Mouse (Mus musculus) MEL (cell line): ENCODE data around the gene Efcc1. TPM values are rescaled to one million over a fixed set of nuclear protein-coding genes. Genes with fewer than 3 reads are reported as not detected.
A peak's percentile ranks its signal among the peaks of the same experiment; 100 is the strongest.

ENCODE experiments used
- DNase-seq: peaks from one replicate; pipeline ENCODE4 v3.0.0; 2011; ENCODE audit warnings: low read depth, low spot score
- H3K27ac ChIP-seq: 2 replicates; pipeline ENCODE4 v1.5.1; 2012; ENCODE audit warnings: low read depth, mild to moderate bottlenecking, control low read depth, low read length, moderate library complexity; ENCODE audit not compliant: control insufficient read depth
- H3K27me3 ChIP-seq, 2 experiments: fragments of 150-350 bp in 1 of 2; sonication (generic) in 1 of 2; 2 replicates each; pipeline ENCODE4 v1.6.1; 2012; ENCODE audit warnings: low read length in 2 of 2, mild to moderate bottlenecking in 2 of 2, improper control_type of control experiment in 1 of 2, moderate library complexity in 1 of 2; ENCODE audit not compliant: insufficient read depth in 2 of 2, control insufficient read depth in 1 of 2
- H3K36me3 ChIP-seq, 2 experiments: 2 replicates each; pipeline ENCODE4 v1.6.1; 2012 to 2014; ENCODE audit warnings: low read length in 2 of 2, improper control_type of control experiment in 1 of 2, inconsistent platforms in 1 of 2, mild to moderate bottlenecking in 1 of 2; ENCODE audit not compliant: insufficient read depth in 2 of 2, control insufficient read depth in 1 of 2
- H3K4me1 ChIP-seq, 2 experiments: fragments of 150-350 bp in 1 of 2; sonication (generic) in 1 of 2; 2 replicates each; pipeline ENCODE4 v1.6.1; 2012; ENCODE audit warnings: low read length in 2 of 2, improper control_type of control experiment in 1 of 2, mild to moderate bottlenecking in 1 of 2; ENCODE audit not compliant: insufficient read depth in 2 of 2, control insufficient read depth in 1 of 2
- H3K4me3 ChIP-seq, 2 experiments: fragments of 150-350 bp in 1 of 2; sonication (generic) in 1 of 2; 2 replicates each; pipeline ENCODE4 v1.5.1; 2012; ENCODE audit warnings: low read depth in 2 of 2, low read length in 2 of 2, mild to moderate bottlenecking in 2 of 2, moderate library complexity in 2 of 2, control low read depth in 1 of 2, improper control_type of control experiment in 1 of 2; ENCODE audit not compliant: control insufficient read depth in 1 of 2, insufficient read depth in 1 of 2
- H3K79me2 ChIP-seq: 2 replicates; pipeline ENCODE4 v1.6.1; 2012; ENCODE audit warnings: mild to moderate bottlenecking, low read length, moderate library complexity; ENCODE audit not compliant: control insufficient read depth, poor library complexity, insufficient read depth
- H3K9ac ChIP-seq: 2 replicates; pipeline ENCODE4 v1.6.1; 2012; ENCODE audit warnings: low read depth, mild to moderate bottlenecking, control low read depth, low read length, moderate library complexity; ENCODE audit not compliant: control insufficient read depth, poor library complexity, severe bottlenecking
- H3K9me3 ChIP-seq: fragments of 150-350 bp; sonication (generic); replicated peaks from 2 replicates; pipeline ENCODE4 v1.6.1; 2012; ENCODE audit warnings: mild to moderate bottlenecking, low read length, improper control_type of control experiment, moderate library complexity; ENCODE audit not compliant: insufficient read depth
- EP300 ChIP-seq, 2 experiments: IDR thresholded peaks; 2 replicates each; pipeline ENCODE4 v1.6.1; 2011; ENCODE audit warnings: improper control_type of control experiment in 2 of 2, low read length in 2 of 2, low read depth in 1 of 2, mild to moderate bottlenecking in 1 of 2
- ETS1 ChIP-seq: IDR thresholded peaks from 2 replicates; pipeline ENCODE4 v1.6.1; 2012; ENCODE audit warnings: low read depth, mild to moderate bottlenecking, inconsistent platforms, low read length, improper control_type of control experiment, moderate library complexity
- GATA1 ChIP-seq: IDR thresholded peaks from 2 replicates; pipeline ENCODE4 v1.6.1; 2011; ENCODE audit warnings: low read depth, low read length, improper control_type of control experiment
- MXI1 ChIP-seq: IDR thresholded peaks from 2 replicates; pipeline ENCODE4 v1.6.1; 2011; ENCODE audit warnings: mild to moderate bottlenecking, low read depth, low read length, improper control_type of control experiment
- NRF1 ChIP-seq: IDR thresholded peaks from 2 replicates; pipeline ENCODE4 v1.6.1; 2014; ENCODE audit warnings: low read depth, mild to moderate bottlenecking, inconsistent platforms, low read length, improper control_type of control experiment, moderate library complexity; ENCODE audit not compliant: poor library complexity, insufficient read depth, severe bottlenecking
- POLR2AphosphoS5 ChIP-seq: IDR thresholded peaks from 2 replicates; pipeline ENCODE4 v1.6.1; 2012; ENCODE audit warnings: low read depth, borderline replicate concordance, mild to moderate bottlenecking, inconsistent platforms, low read length, moderate library complexity, mixed read lengths
- SIN3A ChIP-seq: IDR thresholded peaks from 2 replicates; pipeline ENCODE4 v1.6.1; 2012; ENCODE audit warnings: low read length, improper control_type of control experiment, inconsistent platforms
- SMC3 ChIP-seq: IDR thresholded peaks from 2 replicates; pipeline ENCODE4 v1.6.1; 2011; ENCODE audit warnings: low read depth, low read length, improper control_type of control experiment
- TAL1 ChIP-seq: IDR thresholded peaks from 2 replicates; pipeline ENCODE4 v1.6.1; 2012; ENCODE audit warnings: mild to moderate bottlenecking, inconsistent platforms, low read length, moderate library complexity, mixed read lengths
- TCF12 ChIP-seq: IDR thresholded peaks from 2 replicates; pipeline ENCODE4 v1.6.1; 2014; ENCODE audit warnings: low read depth, mild to moderate bottlenecking, inconsistent platforms, low read length, improper control_type of control experiment, moderate library complexity
- polyA plus RNA-seq, 2 experiments: library from polyadenylated mRNA; stranded (reverse) in 1 of 2; unstranded in 1 of 2; fragments of >175 nt in 1 of 2; fragments of >200 nt in 1 of 2; gene quantifications; 2 replicates each; pipeline versions ENCODE4 v1.2.1 to v1.2.4; 2012; ENCODE audit warnings: low replicate concordance in 2 of 2, low read depth in 1 of 2; ENCODE audit not compliant: insufficient read length in 2 of 2, insufficient read depth in 1 of 2, missing spikeins in 1 of 2
- total RNA-seq: library from RNA; depleted of rRNA; stranded (reverse); fragments of 300-350 nt; gene quantifications from 2 replicates; pipeline ENCODE4 v1.2.3, GENCODE M21; 2012

Efcc1 gene
- total and polyA plus RNA-seq, 3 experiments: 0.27 to 1.2 TPM; not detected in 1

DNA sequence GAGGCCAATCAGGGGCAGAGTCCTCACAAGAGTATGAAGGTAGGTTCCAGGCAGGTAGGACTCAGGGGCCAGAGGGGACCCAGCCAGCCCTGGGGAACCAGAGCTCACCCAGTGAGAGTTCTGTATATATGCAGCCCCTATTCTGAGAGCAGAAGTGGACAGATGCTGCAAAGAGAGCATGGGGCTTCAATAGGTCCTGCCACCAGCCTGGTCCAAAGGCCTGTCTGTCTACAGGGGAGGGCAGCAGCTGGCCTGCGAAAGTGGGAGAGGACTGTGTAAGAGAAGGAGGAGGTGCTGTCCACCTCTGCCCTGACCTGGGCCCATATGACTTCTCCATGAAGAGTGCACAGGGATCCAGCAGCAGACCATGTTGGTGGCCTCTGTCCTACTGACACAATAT is 46.0 kb downstream of the Efcc1 start:
- TF ChIP-seq TCF12: no peak
- peaks cover 0 to 18% of the 10 kb centered on the region in 2 experiments; a peak in 2 of 4 replicates for H3K36me3 ChIP-seq
- no peak overlapping the region for H3K9ac ChIP-seq
- no peaks in the 10 kb centered on the region; a peak in 1 of 4 replicates for H3K27me3 ChIP-seq
- no peak overlapping the region; a peak in 1 of 4 replicates for H3K4me3 ChIP-seq
- H3K4me1 ChIP-seq: peaks cover 18 to 27% of the 10 kb centered on the region in 2 experiments
- no peak for DNase-seq
- no peaks in the 10 kb centered on the region for H3K9me3 ChIP-seq
- H3K27ac ChIP-seq: peak overlapping the region; percentile 77
- H3K79me2 ChIP-seq: no peaks in the 10 kb centered on the region

- H3K9ac ChIP-seq: peak within 1 kb of the TSS; percentile 31
- H3K36me3 ChIP-seq: peaks cover 0 to 18% of the 10 kb centered on the region in 2 experiments; a peak in 2 of 4 replicates
- DNase-seq: peak; percentile 32
- no peaks in the 10 kb centered on the region for H3K27me3 ChIP-seq
- H3K4me1 ChIP-seq: peaks cover 18 to 27% of the 10 kb centered on the region in 2 experiments
- H3K79me2 ChIP-seq: no peaks in the 10 kb centered on the region
- TF ChIP-seq TAL1 (peak; percentile 35), SMC3 (no peak), POLR2AphosphoS5 (no peak), MXI1 (0 out of 2 replicates have a peak, but pooled peaks have one; percentile 34), NRF1 (no peak), TCF12 (peak; percentile 13; the same call in 1 of the 2 replicates), EP300 (IDR thresholded peaks at IDR 0.05; ENCODE audit: low read depth in 1 of 2, low read length in 2 of 2) (peak in 1 of 2 experiments; percentile 21; a peak in 1 of 4 replicates)
- no peaks in the 10 kb centered on the region for H3K9me3 ChIP-seq
- H3K4me3 ChIP-seq: no peak within 1 kb of the TSS
- H3K27ac ChIP-seq: peak within 1 kb of the TSS; percentile 77
Observed at GRCm38 (mm10) chr6:87777842-87778241, 47.2 kb downstream of the Efcc1 start, which contains the start of gene Gp9. Gene Gp9, plus strand, starts transcription at chr6:87778072.

GRCm38 (mm10) chr6:87778294-87779173 is 47.9 kb downstream of the Efcc1 start:
- peaks cover 18 to 27% of the 10 kb centered on the region in 2 experiments for H3K4me1 ChIP-seq
- TF ChIP-seq TCF12: 0 out of 2 replicates have a peak, but pooled peaks have one; percentile 8
- 0 out of 2 replicates have a peak, but pooled peaks have one; percentile 10 for TF ChIP-seq SIN3A
- TF ChIP-seq GATA1: peak; percentile 27; the same call in 1 of the 2 replicates
- TF ChIP-seq NRF1: no peak
- 0 out of 2 replicates have a peak, but pooled peaks have one; percentile 18 for TF ChIP-seq ETS1
- peak; percentile 84 for DNase-seq
- H3K27ac ChIP-seq: peak overlapping the region; percentile 27
- no peaks in the 10 kb centered on the region for H3K79me2 ChIP-seq
- H3K36me3 ChIP-seq: peaks cover 0 to 18% of the 10 kb centered on the region in 2 experiments; a peak in 2 of 4 replicates
- H3K9me3 ChIP-seq: no peaks in the 10 kb centered on the region
- no peaks in the 10 kb centered on the region for H3K27me3 ChIP-seq
- peak overlapping the region; percentile 31 for H3K9ac ChIP-seq
- H3K4me3 ChIP-seq: no peak overlapping the region
